Mouse (Mus musculus) stomach, postnatal 0 days (tissue): ENCODE measurements around the gene Hbb-bh1. TPM values are rescaled to one million over a fixed set of nuclear protein-coding genes. Genes with fewer than 3 reads are reported as not detected.
"Not testable (repeated sequence)": the region's sequence is repeated elsewhere in the genome, so short reads cannot be mapped to it uniquely, and the experiment has no call there.

Experiments used
- ATAC-seq: fragments of 200-750 bp; cut with Nextera tagmentation; 2 replicates; pipeline ENCODE4 v1.8.0; 2017; ENCODE audit not compliant: low FRiP score, low TSS enrichment
- DNase-seq: peaks from one replicate; pipeline ENCODE4 v3.0.0-alpha.2; 2016; ENCODE audit warnings: low spot score
- H3K27ac ChIP-seq: fragments of 300-500 bp; sonication (generic); replicated peaks from 2 replicates; pipeline ENCODE4 v1.5.1; 2014; ENCODE audit warnings: mild to moderate bottlenecking, control low read depth
- H3K27me3 ChIP-seq: fragments of 300-500 bp; sonication (generic); 2 replicates; pipeline ENCODE4 v1.6.1; 2014; ENCODE audit warnings: low read length; ENCODE audit not compliant: control insufficient read depth, insufficient read depth
- H3K36me3 ChIP-seq: fragments of 300-500 bp; sonication (generic); 2 replicates; pipeline ENCODE4 v1.6.1; 2014; ENCODE audit warnings: low read length, mixed read lengths; ENCODE audit not compliant: control insufficient read depth, insufficient read depth
- H3K4me1 ChIP-seq: fragments of 300-500 bp; sonication (generic); replicated peaks from 2 replicates; pipeline ENCODE4 v1.6.1; 2014; ENCODE audit warnings: antibody characterized with exemption; ENCODE audit not compliant: control insufficient read depth, insufficient read depth
- H3K4me2 ChIP-seq: fragments of 300-500 bp; sonication (generic); replicated peaks from 2 replicates; pipeline ENCODE4 v1.6.1; 2014; ENCODE audit warnings: low read depth, mild to moderate bottlenecking, control low read depth, moderate library complexity
- H3K4me3 ChIP-seq: fragments of 300-500 bp; sonication (generic); 2 replicates; pipeline ENCODE4 v1.5.1; 2014; ENCODE audit warnings: low read depth, low read length, control low read depth
- H3K9ac ChIP-seq: fragments of 300-500 bp; sonication (generic); 2 replicates; pipeline ENCODE4 v1.6.1; 2014; ENCODE audit warnings: mild to moderate bottlenecking, low read length, control low read depth, mixed read lengths
- H3K9me3 ChIP-seq: fragments of 300-500 bp; sonication (generic); 2 replicates; pipeline ENCODE4 v1.6.1; 2016; ENCODE audit warnings: low read length; ENCODE audit not compliant: control insufficient read depth
- CTCF ChIP-seq: IDR thresholded peaks from 2 replicates; pipeline ENCODE4 v1.5.1; 2016; ENCODE audit warnings: antibody characterized with exemption, low read depth, mild to moderate bottlenecking, moderate library complexity
- EP300 ChIP-seq: optimal IDR thresholded peaks from 2 replicates; pipeline ENCODE3; 2016; ENCODE audit warnings: antibody characterized with exemption
- WGBS: fragments of 180-500 bp; shearing (Covaris S2); extraction: QIAGEN DNeasy Blood & Tissue Kit; methylation state at CpG from one replicate; pipeline ENCODE4 v1.1.7; 2014; 5-methylcytosine and 5-hydroxymethylcytosine counted together
- polyA plus RNA-seq: library from polyadenylated mRNA; unstranded; fragments of >200 nt; fragmentation: Nextera tagmentation; extraction: Ambion mirVana; gene quantifications from 2 replicates; pipeline ENCODE4 v1.2.1, GENCODE M21; 2015

Hbb-bh1 gene
- polyA plus RNA-seq, 1 experiment from 2014 or later: not detected

DNA sequence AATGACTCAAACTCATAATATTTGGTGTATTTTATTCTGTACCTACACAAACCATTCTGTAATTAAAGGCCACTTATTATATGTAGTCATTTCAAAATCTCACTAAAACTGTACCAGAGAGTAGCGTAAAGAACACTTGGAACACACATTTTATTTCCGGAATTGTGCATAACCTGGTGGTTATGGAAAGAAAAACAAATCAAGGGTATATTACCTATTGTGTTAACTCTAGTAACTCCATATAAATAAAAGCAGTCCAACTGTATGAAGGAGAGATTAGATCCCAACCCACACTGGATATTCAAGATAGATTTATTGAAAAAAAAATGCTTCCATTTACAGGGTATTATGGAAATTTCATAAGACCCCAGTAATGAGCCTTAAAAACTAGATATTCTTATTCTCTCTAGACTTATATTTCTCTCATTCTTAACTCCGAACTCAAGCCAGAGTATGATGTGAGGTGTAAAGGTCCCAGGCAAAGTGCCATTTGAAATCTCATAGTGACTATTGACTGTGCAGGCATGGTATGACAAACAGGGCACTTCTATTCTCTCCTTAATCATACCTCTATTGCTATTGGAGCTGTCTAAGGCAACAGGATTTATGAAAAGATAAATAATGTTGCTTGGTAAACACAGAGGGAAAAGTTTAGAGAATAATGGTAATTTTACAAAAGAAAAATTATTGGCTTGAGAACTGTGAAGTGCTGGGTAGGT, 17.3 kb downstream of the Hbb-bh1 start:
- Histone ChIP-seq H3K4me3 (no peak overlapping the region), H3K36me3 (no peaks in the 10 kb centered on the region), H3K4me2 (no peak overlapping the region), H3K9me3 (no peaks in the 10 kb centered on the region), H3K9ac (no peak overlapping the region), H3K4me1 (no peaks in the 10 kb centered on the region), H3K27ac (no peak overlapping the region), H3K27me3 (no peaks in the 10 kb centered on the region)
- TF ChIP-seq EP300: no peak
- TF ChIP-seq CTCF: no peak
- WGBS: 89% methylated on average over 3 of the region's 3 CpGs
- DNase-seq (no peak), ATAC-seq (no peak)

DNA sequence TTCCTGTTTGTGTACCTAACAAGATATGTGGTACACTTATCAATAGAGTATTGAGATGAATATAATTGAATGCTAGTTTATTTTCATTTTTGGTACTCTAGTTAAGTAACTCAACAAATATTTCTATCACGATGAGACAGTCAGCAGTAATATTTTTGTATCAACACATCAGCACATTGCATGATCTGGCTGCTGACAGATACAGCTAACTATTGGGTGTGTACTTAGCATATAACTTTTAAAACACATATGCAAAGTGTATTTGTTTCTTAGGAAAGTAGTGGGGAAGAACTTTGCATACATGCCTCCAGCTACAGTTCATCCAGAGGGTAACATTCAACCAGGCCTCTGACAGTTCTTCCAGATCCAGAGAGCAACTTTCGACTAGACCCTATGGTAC, 18.4 kb downstream of the Hbb-bh1 start:
- Histone ChIP-seq H3K9ac (no peak overlapping the region), H3K4me1 (no peaks in the 10 kb centered on the region), H3K4me2 (no peak overlapping the region), H3K36me3 (no peaks in the 10 kb centered on the region), H3K9me3 (no peaks in the 10 kb centered on the region), H3K4me3 (no peak overlapping the region), H3K27ac (no peak overlapping the region), H3K27me3 (no peaks in the 10 kb centered on the region)
- 76% methylated on average over 2 of the region's 2 CpGs for WGBS
- no peak for ATAC-seq
- TF ChIP-seq CTCF: no peak
- DNase-seq: no peak

DNA sequence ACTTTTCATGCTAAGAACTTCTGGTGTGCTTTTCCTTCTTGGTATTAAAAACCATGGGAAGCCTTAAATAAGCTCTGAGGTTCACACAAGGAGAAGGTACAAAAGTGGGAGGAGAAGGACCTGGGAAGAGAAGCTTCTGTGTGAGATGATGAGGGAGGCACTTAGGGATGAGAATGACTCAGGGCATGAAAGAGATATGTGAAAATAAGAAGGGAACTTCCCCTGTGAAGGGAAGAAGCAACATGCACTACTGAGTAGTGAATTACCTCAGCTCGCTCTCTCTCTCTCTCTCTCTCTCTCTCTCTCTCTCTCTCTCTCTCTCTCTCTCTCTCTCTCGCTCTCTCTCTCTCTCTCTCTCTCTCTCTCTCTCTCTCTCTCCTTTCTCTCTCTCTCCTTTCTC, 27.9 kb downstream of the Hbb-bh1 start:
- H3K9ac ChIP-seq, ATAC-seq, H3K4me1 ChIP-seq, H3K4me2 ChIP-seq, DNase-seq, H3K27me3 ChIP-seq, H3K9me3 ChIP-seq, H3K4me3 ChIP-seq, H3K27ac ChIP-seq, H3K36me3 ChIP-seq: not testable (repeated sequence)
- 71% methylated on average over 1 of the region's 2 CpGs for WGBS

DNA sequence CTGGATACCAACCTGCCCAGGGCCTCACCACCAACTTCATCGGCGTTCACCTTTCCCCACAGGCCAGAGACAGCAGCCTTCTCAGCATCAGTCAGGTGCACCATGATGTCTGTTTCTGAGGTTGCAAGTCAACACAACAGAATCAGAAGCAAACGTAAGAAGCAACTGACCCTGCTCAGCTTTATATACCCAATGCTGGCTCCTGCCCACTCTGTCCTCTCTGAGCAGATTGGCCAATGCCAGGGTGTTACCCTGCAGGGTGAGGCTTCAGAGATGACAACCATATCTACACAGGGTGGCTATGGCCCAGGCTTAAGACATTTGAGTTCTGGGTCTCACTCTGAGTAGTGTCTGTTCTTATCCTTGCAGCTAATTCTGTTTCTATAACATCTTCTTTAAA, 29.2 kb downstream of the Hbb-bh1 start, which contains the start of gene Hbb-bt:
TSS of gene Hbb-bt (minus strand) at position 231 of the 400 bp plus-strand sequence.
- no peak within 1 kb of the TSS for H3K4me2 ChIP-seq
- no peaks in the 10 kb centered on the region for H3K4me1 ChIP-seq
- ATAC-seq: no peak
- H3K27me3 ChIP-seq: no peaks in the 10 kb centered on the region
- H3K9ac ChIP-seq: no peak within 1 kb of the TSS
- no peak within 1 kb of the TSS for H3K4me3 ChIP-seq
- TF ChIP-seq EP300 (no peak), CTCF (no peak)
- 88% methylated on average over 3 of the region's 3 CpGs for WGBS
- H3K36me3 ChIP-seq: no peaks in the 10 kb centered on the region
- DNase-seq: no peak
- no peak within 1 kb of the TSS for H3K27ac ChIP-seq
- H3K9me3 ChIP-seq: no peaks in the 10 kb centered on the region

DNA sequence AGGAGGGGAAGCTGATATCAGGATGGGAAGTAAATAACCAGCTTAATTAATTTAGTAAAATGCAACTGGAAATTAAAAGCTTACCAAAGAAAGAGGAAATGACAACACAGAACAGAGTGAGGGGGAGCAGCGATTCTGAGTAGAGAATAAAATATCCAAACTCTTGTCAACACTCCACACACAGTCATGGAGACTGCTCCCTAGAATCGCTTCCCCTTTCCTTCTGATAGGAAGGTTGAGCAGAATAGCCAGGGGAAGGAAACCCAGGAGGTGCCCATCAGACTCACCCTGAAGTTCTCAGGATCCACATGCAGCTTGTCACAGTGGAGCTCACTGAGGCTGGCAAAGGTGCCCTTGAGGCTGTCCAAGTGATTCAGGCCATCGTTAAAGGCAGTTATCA, 29.8 kb downstream of the Hbb-bh1 start:
- DNase-seq, H3K27me3 ChIP-seq, H3K9me3 ChIP-seq, ATAC-seq, H3K36me3 ChIP-seq, H3K4me1 ChIP-seq, H3K4me2 ChIP-seq, H3K4me3 ChIP-seq, H3K27ac ChIP-seq, H3K9ac ChIP-seq: not testable (repeated sequence)
- WGBS: no CpG with 5 or more reads among the region's 3 CpGs

DNA sequence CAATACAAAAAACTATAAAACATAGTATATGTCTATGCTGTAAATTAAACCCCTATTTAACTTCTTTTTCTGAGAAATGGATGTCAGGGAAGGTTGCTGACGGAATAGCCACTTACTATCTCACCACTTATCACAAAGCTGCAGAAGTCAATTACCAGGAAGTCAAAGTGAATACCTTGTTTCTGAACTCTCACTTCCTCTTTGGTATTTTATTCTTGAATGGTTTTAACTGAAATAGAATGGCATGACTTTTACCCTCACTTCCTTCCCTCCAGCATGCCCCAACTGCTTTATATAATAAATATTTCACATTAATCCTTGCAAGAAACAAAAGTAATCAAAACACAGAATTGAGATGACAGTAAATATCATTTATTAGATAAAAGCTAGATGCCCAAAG, 30.8 kb downstream of the Hbb-bh1 start:
- no peak overlapping the region for H3K4me3 ChIP-seq
- WGBS: 58% methylated on average over 1 of the region's 1 CpGs
- ATAC-seq: no peak
- no peak for DNase-seq
- TF ChIP-seq EP300: no peak
- TF ChIP-seq CTCF: no peak
- H3K4me1 ChIP-seq: no peaks in the 10 kb centered on the region
- H3K36me3 ChIP-seq: no peaks in the 10 kb centered on the region
- H3K4me2 ChIP-seq: no peak overlapping the region
- H3K27me3 ChIP-seq: no peaks in the 10 kb centered on the region
- no peak overlapping the region for H3K27ac ChIP-seq
- H3K9me3 ChIP-seq: no peaks in the 10 kb centered on the region
- H3K9ac ChIP-seq: no peak overlapping the region
